Mouse (Mus musculus) ovary, adult 18-20 months (tissue): ENCODE data around the gene Elac2.

Experiments
- DNase-seq: peaks from one replicate; pipeline ENCODE4 v3.0.0; 2022; ENCODE audit warnings: low spot score, mixed read lengths

The Elac2 gene

DNA sequence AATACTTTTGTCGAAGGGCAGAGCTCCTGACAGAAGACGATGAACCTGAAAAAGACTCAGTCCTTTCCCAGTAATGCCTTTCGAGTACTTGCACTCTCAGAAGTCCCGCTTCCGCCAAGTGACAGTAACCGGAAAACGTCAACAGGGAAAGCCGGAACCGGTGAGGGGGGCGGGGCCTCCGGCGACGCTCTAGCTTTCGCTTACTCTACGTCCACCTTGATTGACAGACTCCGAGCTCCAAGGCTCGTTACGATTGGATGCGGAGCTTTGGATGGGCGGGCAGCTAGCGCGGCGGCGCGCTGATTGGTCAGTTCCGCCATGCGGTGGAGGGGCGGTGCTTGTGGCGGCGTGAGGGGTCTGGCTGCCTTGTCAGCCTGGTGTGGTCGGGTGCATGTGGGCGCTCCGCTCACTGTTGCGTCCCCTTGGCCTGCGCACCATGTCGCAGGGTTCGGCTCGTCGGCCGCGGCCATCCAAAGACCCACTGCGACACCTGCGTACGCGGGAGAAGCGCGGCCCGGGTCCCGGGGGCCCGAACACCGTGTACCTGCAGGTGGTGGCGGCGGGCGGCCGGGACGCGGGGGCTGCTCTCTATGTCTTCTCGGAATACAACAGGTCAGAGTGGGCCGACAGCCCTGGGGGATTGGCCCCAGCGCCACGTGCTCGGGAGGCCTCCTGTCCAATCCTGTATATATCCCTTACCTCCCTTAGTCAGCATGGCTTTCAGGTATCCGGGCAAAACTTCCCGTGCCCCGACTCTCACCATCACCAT lies at the start of gene Elac2:
Elac2 (plus strand) TSS at position 319 of the 769 bp plus-strand sequence.
- peak; percentile 95 for DNase-seq

DNA sequence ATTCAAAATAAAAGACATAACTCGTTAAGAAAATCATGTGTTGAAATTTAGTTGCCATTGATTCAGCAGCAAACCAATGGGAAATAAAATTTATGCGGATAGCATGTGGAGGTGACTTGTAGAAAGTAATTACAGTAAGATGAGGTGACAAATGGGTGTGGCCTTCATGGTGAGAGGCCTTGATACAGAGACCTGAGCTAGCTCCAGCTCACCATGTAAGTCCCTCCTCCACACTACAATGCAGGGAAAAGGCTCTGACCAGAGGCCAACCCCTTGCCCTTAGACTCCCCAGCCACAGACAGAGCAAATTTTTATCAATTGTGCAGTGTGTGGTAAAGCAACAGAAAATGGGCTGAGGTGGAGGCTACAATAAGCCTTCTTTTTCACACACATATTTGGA lies 49.7 kb upstream of the Elac2 start:
- DNase-seq, result no peak

DNA sequence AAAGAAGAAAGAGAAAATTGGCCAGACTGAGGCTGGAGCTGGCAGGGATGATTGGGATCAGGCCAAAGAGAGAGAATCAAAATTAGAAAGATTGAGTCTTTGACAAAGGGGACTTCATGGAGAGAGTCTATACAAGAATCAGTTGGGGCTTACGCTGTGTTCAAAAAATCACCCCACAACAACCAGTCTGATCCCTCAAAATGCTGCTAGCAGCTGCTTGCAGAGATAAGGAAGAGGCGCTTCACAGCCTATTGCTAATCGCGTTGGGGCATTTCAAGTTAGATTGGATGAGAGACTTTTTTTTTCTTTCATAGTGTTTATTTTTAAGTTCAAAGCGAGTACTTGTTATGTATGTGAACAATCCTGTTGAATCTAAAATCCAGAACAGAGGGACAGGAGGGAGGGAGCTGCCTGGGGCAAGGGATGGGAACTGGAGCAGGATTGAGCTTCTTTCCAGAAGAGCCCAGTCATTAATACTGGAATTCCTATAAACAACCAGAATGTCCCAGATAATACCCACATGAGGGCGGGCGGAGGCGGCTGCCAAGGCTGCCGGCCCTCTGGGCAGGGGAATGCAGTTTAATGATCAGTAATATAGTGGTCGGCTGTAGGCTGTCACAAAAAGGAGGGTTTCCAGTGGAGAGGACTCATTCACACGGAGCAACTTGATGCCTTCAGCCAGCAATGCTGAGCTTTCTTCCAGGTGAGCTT lies 47.6 kb upstream of the Elac2 start:
- no peak for DNase-seq

DNA sequence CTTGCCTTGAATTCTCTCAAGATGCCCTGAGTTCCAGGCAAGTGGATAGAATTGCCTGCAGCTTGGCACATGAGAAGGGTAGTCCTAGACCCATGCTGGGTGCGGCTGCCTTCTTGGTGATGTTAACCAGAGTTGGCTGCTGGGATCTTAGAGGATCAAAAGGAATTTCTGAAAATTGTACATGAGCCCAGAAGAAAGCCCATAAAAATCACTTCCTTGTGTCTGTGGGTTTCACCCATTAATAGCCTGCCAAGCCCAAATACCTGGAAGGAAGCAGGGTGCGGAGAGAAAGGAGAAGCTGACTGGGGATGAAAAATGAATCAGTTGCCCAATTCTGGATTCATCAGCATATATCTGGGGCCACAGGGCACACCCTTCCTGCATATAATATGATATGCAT lies 41.6 kb upstream of the Elac2 start:
- DNase-seq, result no peak

DNA sequence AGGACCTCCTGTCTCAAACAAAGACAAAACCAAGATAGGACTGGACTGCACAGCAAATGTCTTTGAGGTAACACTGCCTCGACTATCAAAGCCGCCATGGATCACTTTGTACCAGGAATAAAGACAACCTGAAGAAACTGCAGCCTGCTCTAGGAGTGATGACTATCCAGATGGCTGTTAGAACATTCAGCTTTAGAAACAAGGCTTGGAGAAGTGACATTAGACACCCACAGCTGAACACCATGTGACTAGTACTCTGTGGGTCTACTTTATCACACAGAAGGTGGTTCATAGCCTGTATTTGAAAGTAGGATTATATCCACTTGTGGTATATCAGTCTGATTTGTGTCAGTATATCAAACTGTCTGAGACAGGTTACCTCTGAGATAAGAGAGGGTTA lies 37.6 kb upstream of the Elac2 start:
- no peak for DNase-seq

DNA sequence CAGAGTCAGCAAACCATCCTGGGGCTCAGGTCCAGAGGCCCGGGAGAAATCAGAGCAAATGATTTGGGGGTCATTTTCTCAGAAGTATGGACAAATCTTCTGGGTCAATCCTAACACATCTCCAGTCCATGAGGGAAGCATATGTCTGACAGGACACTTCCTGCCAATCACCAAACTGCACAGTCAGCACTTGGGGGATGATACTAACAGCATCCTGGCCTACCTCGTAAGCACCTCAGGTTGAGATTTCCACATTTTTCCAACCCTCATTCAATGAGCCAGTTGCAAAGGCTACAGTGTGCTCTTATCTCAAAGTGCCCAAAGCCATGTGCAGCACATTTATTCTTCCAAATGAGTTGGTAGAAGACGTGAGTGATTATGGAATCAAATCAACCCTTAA lies 29.1 kb upstream of the Elac2 start:
- no peak for DNase-seq

DNA sequence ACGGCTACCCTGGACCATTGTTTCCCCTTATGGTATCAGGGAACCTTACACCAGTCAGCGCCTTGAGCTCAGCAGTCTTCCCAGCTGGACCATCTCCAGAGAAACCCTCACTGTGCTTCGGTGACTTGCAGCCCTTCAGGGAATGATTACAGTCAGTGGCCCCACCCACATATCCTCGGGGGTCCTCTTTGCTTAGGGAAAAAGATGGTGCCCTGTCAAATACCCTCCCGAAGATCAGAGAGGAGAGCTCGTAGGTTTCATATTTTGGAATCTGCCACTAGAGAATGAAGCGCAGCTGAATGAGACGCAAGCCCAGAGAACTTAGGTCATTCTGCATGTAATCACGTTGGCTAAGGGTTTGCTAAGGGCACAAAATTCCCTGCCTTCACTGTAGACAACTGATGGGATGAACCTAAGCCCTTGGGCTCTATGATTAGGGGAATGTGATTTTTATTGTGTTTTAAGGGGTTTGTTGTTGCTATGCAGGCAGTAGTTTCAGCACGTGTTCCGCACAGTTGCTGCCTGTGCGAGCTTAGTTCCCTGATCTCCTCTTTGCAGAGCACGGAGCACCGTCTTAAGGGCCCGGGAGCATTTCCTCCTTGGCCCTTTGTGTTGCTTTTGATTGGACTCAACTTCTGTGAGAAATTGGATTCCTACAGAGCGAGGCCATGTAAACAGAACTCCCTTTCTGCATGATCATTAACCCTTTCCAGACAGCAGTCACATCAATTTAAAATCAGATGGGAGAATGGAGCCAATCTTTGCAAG lies 21.7 kb upstream of the Elac2 start:
- no peak for DNase-seq

DNA sequence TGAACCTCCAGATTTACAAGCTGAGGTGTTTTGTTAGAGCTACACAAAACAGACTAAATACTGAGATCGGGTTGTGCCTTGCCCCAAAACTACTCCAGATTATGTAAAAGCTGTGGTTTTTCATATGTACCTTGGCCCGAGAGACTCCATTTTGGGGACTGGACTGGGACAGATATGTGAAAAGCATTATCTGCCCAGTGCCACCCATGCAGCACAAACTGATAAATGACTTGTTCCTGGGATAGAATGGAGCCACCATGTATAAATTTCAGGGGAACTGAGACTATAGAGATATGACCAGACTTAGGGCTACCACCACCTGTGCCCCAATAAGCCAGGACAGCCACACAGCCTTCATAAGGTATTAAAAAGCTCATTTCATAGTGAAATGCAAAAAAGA lies 16.2 kb upstream of the Elac2 start:
- DNase-seq, result no peak

DNA sequence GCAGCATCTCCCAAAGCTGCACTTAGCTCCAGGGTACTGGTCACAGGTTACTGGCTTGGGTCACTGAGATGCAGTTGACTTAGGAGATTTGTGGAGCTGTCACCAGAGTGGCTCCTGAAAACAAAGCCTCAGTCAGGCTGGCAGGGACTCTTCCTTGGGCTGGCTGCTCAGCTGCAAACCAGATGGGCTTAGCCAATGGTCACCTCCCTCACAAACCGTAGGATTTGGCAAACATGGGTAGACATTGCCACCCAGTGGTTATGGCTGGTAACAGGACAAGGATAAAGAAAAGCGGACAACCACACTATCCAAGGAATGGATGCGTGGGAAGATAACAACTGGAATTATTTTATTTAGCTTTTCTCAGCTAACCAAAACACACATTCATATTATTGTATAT lies 10.3 kb upstream of the Elac2 start:
- peak; percentile 20 for DNase-seq

DNA sequence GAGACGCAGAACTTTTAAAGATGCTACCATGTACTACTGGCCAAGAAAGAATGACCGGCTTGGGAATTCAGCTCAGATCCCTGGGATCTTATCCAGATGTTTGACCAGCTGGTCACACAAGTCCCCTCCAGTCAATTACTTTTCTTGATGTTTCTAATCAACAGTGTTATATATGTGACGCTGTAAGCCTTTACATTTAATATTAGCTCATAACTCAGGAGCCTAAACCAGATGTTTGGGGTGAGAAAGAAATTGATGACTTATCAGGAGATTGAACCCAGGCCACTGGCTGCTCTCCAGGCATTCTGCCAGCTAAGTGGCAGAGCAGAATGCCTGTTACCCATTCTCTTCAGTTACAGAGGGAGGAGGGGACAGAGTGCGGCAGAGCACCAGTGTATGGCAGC lies 9.9 kb upstream of the Elac2 start:
- DNase-seq, result no peak

DNA sequence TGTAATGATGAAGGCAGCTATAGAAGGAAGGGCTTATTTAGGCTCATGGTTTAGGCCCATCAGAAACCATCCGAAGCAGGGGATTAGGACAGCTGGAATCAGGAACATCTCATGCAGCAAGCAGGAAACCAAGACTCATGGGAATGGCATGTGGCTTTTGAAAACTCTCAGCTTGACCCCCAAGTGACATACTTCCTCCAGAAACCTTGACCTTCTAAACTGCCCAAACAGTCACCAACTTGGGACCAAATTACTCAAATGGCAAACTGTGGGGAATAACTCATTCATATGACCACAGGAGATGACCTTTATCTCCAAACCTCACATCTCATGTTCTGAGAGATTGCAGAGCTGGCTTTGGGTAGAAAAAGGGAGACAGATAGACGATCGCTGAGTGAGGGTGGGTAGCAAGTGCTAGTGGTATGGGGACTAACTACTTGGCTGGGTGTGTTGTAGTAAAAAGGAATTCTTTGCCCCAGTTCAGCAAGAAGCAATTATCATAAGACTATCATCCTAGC lies 7.3 kb upstream of the Elac2 start:
- DNase-seq, result no peak

DNA sequence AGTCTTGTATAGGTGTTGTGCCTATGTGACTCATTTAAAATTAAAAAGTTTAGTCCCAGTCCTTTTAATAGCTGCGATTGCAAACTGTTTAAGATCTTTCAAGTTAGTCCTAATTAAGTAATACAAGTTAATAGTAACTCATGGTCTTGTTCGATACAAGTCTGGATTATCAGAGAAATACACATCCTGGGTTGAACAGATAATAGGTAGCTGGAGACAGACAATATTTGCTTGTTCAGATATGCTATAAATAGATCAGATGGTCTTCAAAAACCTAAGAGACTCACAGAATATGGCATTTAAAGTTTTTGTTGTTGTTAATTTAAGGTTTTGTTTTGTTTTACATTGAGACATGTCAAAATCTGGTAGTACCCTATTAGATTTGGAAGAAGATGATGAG lies 6.4 kb upstream of the Elac2 start:
- DNase-seq, result no peak

DNA sequence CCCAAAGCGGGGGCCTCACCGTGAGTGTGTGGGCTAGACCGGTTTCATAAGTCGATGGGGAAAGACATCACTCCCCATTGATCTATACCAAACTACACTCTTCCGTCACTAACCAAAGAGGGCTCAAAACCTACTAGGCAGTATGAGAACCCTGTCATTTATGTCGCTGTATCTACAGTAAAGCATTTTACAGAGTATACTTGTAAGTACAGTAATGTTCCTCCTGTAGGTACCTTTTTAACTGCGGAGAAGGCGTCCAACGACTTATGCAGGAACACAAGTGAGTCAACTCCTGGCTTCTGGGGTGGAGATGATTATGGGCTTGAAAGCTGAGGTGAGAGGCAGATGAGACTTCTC lies 629 bp downstream of the Elac2 start:
- no peak for DNase-seq

DNA sequence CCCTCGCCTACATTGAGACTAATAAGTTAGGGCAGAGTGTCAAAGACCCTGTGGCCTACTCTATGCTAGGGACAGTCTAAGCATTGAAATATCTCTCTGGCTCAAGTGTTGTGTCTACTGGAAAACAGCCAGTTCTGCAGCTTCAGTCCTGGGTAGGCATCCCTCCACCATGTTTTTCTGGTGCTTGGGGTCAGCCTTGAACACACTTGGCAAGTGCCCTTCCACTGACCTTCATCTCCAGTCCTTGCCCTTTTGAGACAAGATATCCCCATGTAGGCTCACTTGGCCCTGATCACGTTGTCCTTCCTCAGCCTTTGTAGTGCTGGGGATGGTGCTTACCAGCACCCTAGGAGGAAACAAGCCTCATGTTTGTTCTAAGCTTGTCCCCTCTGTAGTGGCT lies 9.7 kb downstream of the Elac2 start:
- DNase-seq, result peak; percentile 9

DNA sequence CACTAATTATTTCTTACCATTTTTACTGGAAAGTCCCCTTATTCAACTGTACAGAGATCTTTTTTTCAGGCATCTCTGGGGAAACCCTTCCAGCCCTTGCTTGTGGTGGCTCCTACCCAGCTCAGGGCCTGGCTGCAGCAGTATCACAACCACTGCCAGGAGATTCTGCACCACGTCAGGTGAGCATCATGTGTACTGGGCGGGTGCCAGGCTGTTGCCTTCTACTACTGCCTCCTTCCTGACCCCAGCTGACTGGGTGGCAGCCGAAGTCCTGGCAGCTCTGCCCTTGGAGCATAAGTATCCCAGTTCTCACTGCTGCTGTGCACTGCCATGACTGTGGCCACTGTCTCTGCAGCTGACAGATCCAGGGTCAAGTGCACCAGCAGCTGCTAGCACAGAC lies 19.6 kb downstream of the Elac2 start:
- no peak for DNase-seq

DNA sequence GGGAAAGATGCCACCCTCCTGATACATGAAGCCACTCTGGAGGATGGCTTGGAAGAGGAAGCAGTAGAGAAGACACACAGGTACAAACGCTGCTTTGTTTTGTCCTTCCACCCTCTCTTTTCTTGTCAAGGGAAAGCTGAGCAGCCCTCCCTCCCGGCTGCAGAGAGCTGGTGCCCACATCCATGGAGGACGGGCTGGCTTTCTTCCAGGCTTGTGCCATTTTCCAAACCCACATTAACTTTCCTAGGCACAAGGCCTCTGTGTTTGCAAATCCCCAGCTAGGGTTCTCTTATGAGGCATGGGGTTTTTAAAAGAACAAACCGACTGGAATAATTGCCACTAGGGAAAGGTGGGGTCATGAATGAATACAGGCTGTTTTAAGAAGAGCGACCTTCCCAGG lies 20.8 kb downstream of the Elac2 start:
- no peak for DNase-seq

DNA sequence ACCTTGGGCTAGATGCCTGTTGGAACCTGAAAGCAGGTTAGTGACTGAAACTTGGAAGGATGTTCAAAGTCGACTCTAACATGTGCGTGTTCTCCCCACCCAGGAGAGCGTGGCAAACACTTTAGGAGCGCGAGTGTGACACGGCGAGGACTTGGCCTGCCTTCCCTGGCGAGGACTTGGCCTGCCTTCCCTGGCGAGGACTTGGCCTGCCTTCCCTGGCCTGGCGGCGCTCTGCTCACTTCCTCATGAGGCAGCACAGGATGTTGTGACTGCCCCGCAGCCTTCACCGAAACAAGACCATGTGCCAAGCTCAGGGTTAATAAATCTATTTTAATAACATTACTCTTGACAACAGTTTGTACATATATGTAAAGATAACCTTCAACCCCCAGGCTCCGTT lies 22.9 kb downstream of the Elac2 start:
- no peak for DNase-seq

DNA sequence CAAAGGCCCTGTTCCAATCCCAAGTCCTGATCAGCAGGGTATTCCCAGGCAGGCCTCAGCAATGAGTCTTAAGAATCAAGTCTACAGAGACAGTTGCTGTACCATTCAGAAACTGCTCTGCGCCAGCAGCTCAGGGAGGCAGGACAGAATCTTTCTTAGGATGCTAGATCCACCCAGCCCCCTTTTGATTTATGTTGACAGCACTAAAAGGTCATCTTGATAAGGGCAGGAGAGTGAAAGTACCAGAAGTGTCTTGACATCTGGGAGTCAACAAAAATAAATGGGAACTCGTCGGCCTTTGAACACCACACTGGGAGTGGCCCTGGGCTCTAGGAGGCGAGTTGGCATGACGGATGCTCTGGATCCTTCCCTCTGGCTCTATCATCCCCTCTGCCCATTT lies 24.8 kb downstream of the Elac2 start:
- no peak for DNase-seq

DNA sequence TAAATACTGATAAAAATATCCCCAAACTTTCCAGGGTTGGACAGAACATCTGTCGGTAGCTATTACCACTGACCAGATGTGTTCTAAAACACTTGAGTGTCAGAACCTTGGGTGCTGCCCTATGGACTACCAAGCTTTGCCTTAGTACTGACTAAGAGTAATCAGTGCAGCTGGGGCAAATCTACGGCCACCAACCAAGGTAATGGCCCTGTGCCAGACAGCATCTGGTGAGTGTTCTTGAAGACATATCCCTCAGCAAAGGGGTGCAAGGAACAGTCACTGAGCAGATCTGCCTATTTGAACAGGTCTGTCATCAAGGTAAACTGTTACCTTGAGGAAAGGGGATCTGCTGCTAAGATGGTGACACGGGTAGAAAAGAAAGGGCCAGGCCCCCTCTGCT lies 26.0 kb downstream of the Elac2 start:
- no peak for DNase-seq

DNA sequence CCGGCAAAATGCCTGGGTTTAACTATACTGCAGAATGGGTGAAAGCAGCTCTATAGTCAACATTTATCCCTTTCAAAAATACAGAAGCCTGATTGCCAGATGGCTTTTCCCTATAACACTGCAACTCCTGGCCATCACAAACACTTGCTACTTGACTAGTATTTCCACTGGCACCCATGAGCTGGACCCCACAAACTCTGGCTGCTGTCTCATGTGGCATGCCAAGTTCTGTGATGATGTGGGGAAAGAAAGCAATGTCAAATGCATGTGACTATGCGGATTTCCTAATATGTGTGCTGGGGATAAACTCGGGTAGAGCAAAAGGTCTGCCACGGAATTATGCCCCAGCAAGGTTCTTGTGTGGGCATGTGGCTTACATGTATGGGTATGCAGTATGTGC lies 27.2 kb downstream of the Elac2 start:
- DNase-seq, result no peak

DNA sequence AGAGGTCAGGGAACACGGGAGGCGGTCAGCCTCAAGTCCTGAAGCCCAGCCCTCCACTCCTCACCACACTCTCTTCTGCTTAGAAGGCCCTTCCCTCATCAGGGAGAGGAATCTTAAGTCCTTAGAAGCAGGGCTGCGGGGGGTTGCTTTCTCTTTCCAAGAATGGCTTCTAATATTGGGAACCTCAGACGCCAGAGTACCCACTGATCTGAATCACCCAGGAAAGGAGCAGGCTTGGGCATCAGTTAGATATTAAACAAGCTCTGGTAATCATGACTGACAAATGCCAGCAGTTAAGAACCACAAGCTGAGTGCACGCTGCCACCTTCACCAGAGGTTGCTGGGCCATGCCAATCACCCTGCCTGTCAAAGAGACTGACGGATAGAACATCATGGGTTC lies 35.1 kb downstream of the Elac2 start:
- no peak for DNase-seq

DNA sequence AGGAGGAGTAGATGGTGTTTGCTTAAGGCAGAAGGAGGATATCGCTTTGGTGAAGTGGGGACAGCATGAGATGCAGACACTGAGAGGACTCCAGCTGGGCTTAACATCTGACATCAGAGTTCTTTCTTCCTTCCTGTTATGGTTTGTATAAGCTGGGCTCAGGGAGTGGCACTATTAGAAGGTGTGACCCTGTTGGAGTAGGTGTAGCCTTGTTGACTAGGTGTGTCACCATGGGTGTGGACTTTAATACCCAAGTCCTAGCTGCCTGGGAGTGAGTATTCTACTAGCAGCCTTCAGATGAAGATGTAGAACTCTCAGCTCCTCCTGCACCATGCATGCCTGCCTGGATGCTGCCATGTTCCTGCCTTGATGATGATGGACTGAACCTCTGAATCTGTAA lies 37.9 kb downstream of the Elac2 start:
- no peak for DNase-seq

DNA sequence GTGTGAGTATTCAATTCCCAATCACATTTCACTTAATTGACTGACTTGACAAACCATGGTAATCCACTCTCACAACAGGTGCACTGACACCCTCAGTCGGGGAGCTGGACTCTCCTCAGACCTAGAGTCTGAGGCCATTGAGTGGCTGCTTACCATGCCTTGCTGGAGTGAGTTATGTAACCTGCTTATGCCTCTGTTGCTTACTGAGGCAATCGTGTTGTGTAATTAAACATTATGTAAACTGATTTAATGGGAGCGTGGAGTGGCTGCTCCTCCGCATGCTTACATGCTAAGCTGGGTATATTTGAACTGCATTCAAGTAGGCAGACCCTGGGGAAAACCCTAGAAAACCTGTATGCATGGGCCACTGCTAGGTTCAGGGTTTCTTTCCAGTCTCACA lies 41.9 kb downstream of the Elac2 start:
- DNase-seq, result no peak
